Comparison of ENCODE assay signal across 11 mouse cellular contexts in genomic region chr9:32791699-32792098, GRCm38 (mm10).
DNase-seq lines count a peak whose midpoint lies in the region; ATAC-seq lines count a peak whose summit lies in the region.
"Had no signal": no experiment of that assay in that cellular context is flagged by ENCODE, and none has a peak within 500 bp of the region (broad histone marks: within the 10 kb centered on the region; RNA-seq: fewer than 3 reads in every experiment).

No protein-coding gene starts in this region.

- no peak overlapping the region for H3K4me2 ChIP-seq in hindbrain, embryonic 12.5 days (replicated peaks)

- H3K9ac ChIP-seq in hindbrain, embryonic 12.5 days, result no peak overlapping the region; the same call in 1 of the 2 replicates
- H3K9ac ChIP-seq: liver, postnatal 0 days had no signal

- H3K4me3 ChIP-seq in hindbrain, embryonic 12.5 days, result no peak overlapping the region

- ATAC-seq in frontal cortex, adult (ENCODE audit: low TSS enrichment), result peak; percentile 50; the same call in 1 of the 2 replicates
- ATAC-seq in hindbrain, embryonic 12.5 days (ENCODE audit: low FRiP score), result no peak
- ATAC-seq: intestine, embryonic 16.5 days; liver, postnatal 0 days had no signal

- WGBS in hindbrain, embryonic 12.5 days, result 64% methylated on average over 6 of the region's 6 CpGs

- no peaks in the 10 kb centered on the region for H3K36me3 ChIP-seq in hindbrain, embryonic 12.5 days

- H3K27me3 ChIP-seq in hindbrain, embryonic 12.5 days, result no peaks in the 10 kb centered on the region

- H3K4me1 ChIP-seq in hindbrain, embryonic 12.5 days, result 0 out of 2 replicates have a peak, but pooled peaks cover 6% of the 10 kb centered on the region

- H3K9me3 ChIP-seq in hindbrain, embryonic 12.5 days (replicated peaks), result no peaks in the 10 kb centered on the region

- no peak for DNase-seq in frontal cortex, postnatal 10 days (ENCODE audit: low spot score in 2 of 2)
- peak; percentile 10 for DNase-seq in retina, postnatal 1 day
- DNase-seq in retina, embryonic 14.5 days (ENCODE audit: low spot score), result no peak
- peak; percentile 28 for DNase-seq in heart, adult 8-10 months (ENCODE audit: low spot score)
- peak; percentile 70 for DNase-seq in skeletal muscle tissue, adult 2 months (ENCODE audit: low read depth, low spot score)
- no peak for DNase-seq in cerebellum, postnatal 4 days (ENCODE audit: low spot score in 2 of 2)
- DNase-seq: cerebellum, postnatal 25 days; liver, postnatal 0 days had no signal

- no peak overlapping the region for H3K27ac ChIP-seq in hindbrain, embryonic 12.5 days

Comparison
In these comparisons a context has a peak if more than half of its experiments do, and no peak if none do; other contexts are left out.
1. DNase-seq: peak in retina, postnatal 1 day (single experiment), heart, adult 8-10 months (single experiment) and skeletal muscle tissue, adult 2 months (single experiment); none in frontal cortex, postnatal 10 days (0 of 2), retina, embryonic 14.5 days (single experiment) and cerebellum, postnatal 4 days (0 of 2).